Mouse (Mus musculus) ovary, adult 18-20 months (tissue): ENCODE measurements around the gene Atf3.
A peak's percentile ranks its signal among the peaks of the same experiment; 100 is the strongest.

Source experiments
- DNase-seq: peaks from one replicate; pipeline ENCODE4 v3.0.0; 2022; ENCODE audit warnings: low spot score, mixed read lengths

Atf3 gene

GRCm38 (mm10) chr1:191189671-191190372 lies 28.0 kb downstream of the Atf3 start:
- DNase-seq: no peak

GRCm38 (mm10) chr1:191186386-191186770 lies 31.5 kb downstream of the Atf3 start:
- DNase-seq: no peak

DNA sequence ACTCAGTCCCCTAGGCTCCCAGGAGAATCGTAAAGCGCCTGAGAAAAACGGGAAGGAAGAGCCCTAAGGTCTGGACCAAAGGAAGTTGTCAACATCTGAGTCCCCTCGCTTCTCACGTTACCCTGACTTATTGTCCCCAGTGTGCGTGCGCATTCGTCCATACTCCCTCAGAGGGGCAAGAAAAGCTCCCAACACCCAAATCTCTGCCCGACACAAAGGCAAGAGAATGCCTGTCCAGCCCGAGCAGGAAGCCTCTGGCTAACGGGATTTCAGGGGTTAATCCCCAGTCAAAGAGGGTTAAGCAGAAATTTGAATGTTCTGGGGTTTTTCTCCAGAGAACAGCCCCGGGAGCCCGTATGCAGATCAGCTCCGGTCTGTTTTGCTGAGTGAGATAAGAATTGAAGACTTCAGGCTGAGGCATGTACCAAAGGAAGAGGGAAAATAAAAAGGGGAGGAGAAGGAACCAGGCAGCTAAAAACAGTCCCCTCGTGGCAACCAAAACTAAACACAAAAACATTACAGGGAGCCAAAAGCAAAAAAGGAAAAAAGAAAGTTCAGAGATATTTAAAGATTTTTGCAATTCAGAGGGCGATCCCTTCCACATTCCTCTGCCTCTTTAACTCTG lies 32.0 kb downstream of the Atf3 start:
- no peak for DNase-seq

GRCm38 (mm10) chr1:191184841-191185251 lies 33.0 kb downstream of the Atf3 start:
- no peak for DNase-seq

- DNase-seq: no peak
These were observed 33.6 kb downstream of the Atf3 start for GRCm38 (mm10) chr1:191184066-191184815.

- peak; percentile 97 for DNase-seq
These were observed 34.4 kb downstream of the Atf3 start for GRCm38 (mm10) chr1:191183163-191184065.

- peak; percentile 56 for DNase-seq
These were observed 35.2 kb downstream of the Atf3 start for GRCm38 (mm10) chr1:191182431-191183162.

DNA sequence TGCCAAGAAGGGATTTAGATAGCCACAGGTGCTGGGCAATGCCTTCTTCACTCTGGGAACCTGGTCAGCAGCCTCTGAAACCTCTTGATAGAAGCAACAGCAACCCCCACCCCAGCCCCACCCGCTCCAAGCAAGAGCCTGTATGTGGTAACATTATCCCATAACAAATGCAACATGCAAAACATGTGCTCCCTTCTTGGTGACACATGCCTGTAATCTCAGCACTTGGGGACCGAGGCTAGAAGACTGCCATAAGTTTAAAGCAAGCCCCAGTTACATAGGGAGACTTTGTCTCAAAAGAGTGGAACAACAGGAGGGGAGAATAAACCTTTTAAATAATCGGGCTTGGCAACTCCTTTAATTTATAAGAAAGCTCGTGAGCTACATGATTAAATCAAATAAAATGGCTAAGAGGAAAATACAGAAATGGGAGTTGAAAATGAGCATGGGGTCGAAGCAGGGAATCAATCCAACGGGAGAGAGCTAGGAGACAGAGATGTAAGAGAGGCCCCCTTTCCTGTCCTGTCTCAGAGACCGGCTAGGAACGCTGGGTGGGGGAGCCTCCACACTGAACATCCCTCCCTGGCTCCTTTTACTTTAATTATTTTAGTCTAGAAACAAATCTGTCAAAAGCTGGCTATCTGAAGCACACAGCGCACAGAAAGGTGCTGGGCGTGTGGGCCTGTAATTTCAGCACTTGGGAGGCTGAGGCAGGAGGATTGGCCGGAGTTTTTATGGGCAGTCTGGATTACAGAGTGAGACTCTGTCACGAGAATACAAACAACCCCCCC lies 36.2 kb downstream of the Atf3 start:
- DNase-seq: no peak

DNA sequence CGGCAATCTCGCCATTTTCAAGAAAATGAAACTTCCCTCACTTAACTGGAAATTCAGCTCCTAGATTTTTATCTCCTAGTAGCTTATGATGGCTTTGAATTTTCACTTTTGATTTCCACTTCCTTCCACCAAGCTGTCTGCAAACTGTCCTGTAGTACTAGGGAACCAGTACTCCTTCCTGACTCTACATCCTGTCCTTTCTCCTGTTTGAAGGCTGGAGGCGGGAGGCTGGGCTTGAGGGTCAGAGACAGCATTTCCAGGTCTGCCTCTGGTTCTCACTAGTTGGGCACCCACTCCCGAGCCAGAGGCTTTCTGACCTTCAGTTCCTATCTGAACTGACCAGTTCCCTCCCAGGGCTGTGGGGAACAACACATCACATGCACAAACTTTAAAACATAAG lies 37.4 kb downstream of the Atf3 start:
- DNase-seq: no peak

GRCm38 (mm10) chr1:191179846-191180245 lies 38.0 kb downstream of the Atf3 start:
- no peak for DNase-seq

DNA sequence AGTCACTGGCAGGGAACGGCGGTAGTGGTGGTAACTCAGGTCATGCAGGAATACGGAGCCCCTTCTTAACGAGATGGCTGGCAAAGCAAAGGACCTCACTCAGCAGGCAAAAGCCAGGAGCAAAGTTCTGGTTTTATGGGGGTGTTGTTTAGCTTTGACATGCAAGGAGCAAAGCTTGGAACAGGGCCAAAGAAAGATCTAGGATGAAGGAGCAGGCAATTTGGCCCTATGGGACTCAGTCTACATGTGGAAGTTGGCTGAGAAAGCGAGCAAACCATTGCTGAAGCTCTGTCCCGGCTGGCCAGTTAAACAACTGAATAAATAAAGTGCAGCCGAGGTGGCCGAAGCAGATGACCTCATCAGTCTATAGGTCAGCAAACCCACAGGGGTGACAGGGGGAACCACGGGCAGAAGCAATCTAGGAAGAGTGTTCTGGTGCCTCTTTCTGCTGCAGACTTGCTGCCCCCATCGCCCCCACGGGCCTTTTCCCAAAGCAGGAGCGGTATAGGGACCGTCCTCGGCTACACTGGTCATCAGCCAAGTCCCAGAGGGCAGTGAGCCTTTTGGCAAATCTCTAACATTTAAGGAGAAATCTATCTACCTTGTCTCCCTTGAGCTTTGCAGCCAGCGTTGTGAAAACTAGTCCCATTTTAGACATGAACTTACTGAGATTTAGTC lies 39.2 kb downstream of the Atf3 start:
- DNase-seq: no peak

DNA sequence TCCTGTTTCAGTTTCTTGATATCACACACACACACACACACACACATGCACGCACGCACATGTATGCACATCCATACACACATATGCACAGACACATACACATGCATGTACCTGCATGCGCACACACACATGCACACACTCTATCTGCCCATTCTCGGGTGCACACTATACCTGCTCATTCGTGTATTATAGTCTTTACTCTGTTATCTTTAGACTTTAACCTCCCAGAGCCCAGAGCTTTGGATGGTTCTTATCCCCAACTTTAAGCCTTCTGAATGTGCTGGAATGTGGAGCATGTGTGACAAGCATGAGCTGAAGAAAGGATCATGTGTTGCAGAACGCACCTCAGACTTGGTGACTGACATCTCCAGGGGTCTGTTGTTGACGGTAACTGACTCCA lies 41.0 kb downstream of the Atf3 start:
- no peak for DNase-seq

DNA sequence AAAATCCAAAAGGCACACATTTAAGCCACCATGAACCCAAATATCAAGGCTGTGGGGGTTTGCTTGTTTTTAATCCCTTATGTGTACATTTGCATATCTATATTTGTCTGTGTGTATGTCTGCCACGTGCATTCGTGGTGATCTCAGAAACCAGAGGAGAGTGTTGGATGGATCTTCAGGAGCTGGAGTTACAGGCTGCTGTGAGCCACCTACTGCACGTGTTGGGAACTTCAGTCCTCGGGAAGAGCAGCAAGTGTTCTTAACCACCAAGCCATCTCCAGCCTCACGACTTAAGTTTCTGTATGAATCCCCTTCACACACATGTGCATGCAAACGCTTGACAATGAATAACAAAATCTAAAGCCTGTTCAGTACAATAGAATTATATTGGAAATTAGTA lies 45.4 kb downstream of the Atf3 start:
- no peak for DNase-seq

- DNase-seq: no peak
These were observed 47.4 kb downstream of the Atf3 start for GRCm38 (mm10) chr1:191170444-191170843.

- no peak for DNase-seq
These were observed 51.6 kb downstream of the Atf3 start for GRCm38 (mm10) chr1:191166189-191166588.

GRCm38 (mm10) chr1:191164717-191165116 lies 53.1 kb downstream of the Atf3 start, which contains the start of gene Fam71a:
Gene Fam71a (minus strand): TSS chr1:191164817.
- no peak for DNase-seq

GRCm38 (mm10) chr1:191154314-191154713 lies 63.5 kb downstream of the Atf3 start:
- DNase-seq: no peak

DNA sequence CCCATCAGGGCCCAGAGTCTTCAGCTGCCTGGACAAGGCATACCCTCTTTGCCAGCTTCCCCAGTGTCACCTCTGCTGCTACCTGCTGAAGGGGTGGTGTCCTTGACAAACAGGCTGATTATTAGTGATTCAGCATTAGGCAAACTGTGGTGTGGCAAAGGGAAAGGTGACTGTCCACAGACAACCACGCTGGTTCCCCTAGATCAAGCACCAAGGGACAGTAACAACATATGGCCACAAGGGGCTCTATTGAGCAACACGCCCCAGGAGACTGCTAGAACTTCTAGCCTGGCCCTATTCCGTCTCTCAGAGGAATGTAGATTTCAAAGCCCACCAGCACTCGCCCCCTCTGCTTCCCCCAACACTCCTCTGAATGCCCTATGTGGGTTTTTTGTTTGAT lies 64.8 kb downstream of the Atf3 start:
- DNase-seq: no peak

DNA sequence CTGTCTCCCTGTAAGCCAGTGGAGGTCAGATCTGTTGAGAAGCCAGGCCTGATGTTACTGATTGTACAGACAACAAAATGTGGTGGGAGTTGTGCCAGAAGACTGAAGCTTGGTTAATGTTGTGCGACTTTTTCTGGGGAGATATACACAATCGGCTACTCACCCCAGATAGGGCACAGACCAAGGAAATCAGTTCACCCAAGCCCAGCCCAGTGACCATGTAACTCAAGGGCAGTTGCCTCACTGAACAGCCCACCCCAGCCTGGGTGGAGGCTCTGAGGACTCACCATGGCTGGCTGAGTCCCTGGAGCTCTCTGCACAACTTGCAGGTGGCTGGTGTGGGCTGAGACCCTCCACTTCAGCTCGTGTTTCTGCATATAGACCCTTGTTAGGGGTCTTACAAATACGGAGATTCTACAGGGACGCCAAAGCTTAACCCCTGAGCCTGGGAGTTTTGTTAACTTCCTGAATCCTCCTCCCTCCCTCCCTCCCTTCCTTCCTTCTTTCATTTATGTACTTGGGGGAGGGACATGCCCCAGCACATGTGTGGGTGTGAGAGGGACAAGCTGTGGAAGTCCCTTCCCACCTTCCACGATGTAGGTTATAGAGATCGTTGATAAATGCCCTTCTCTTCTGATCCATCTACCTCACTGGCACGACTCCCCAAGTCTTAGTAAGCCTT lies 66.8 kb downstream of the Atf3 start:
- peak; percentile 52 for DNase-seq
